Mouse (Mus musculus) E14TG2a.4 (cell line): ENCODE measurements around the gene Gpr21.

ENCODE experiments used
- CTCF ChIP-seq: conservative IDR thresholded peaks from 2 replicates; pipeline ENCODE4 v1.5.1; 2014; ENCODE audit warnings: low read length
- NANOG ChIP-seq: IDR thresholded peaks from 2 replicates; pipeline ENCODE4 v1.6.1; 2014; ENCODE audit warnings: borderline replicate concordance, low read length, mixed read lengths
- POU5F1 ChIP-seq: IDR thresholded peaks from 2 replicates; pipeline ENCODE4 v1.6.1; 2014; ENCODE audit warnings: low read length, borderline replicate concordance

DNA sequence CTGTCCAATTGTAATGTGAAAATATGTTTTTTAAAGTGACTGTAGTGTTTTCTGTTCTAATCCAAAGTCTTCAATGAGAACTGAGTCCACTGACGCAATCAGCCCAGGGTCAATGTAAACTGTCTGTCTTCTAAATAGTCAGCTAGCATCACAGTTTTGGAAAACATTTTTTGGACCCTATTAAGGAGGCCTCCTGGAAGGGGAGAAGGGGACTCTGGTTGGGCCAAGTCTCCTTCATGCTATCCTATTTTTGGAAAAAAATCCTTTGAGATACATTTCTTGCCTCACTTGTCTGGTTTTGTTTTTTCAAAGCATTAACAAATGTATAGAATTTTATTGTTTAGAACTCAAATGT lies 3.1 kb downstream of the Gpr21 start:
- TF ChIP-seq CTCF (no peak), NANOG (no peak), POU5F1 (no peak)
